Mouse (Mus musculus) myocyte (in vitro differentiated cells): ENCODE measurements around the gene Trim28. TPM values are rescaled to one million over a fixed set of nuclear protein-coding genes. Genes with fewer than 3 reads are reported as not detected.

Source experiments
- H3K27me3 ChIP-seq: one replicate; pipeline ENCODE4 v1.6.1; 2011; ENCODE audit not compliant: control insufficient read depth, insufficient read depth, insufficient read length
- H3K36me3 ChIP-seq: one replicate; pipeline ENCODE4 v1.6.1; 2011; ENCODE audit not compliant: control insufficient read depth, insufficient read depth
- H3K4me2 ChIP-seq: one replicate; pipeline ENCODE4 v1.6.1; 2011; ENCODE audit warnings: low read depth, control low read depth
- H3K4me3 ChIP-seq: one replicate; pipeline ENCODE4 v1.5.1; 2011; ENCODE audit warnings: mild to moderate bottlenecking, control low read depth, moderate library complexity
- H3K79me2 ChIP-seq: one replicate; pipeline ENCODE4 v1.6.1; 2011; ENCODE audit not compliant: control insufficient read depth, insufficient read depth
- H3ac ChIP-seq: one replicate; pipeline ENCODE4 v1.6.1; 2011; ENCODE audit not compliant: control insufficient read depth, insufficient read length
- CEBPB ChIP-seq: IDR thresholded peaks from 2 replicates; pipeline ENCODE4 v1.6.1; 2011; ENCODE audit warnings: mild to moderate bottlenecking, moderate library complexity; ENCODE audit not compliant: poor library complexity, insufficient read depth, severe bottlenecking
- E2F4 ChIP-seq: IDR thresholded peaks from one replicate; pipeline ENCODE4 v1.6.1; 2011; ENCODE audit warnings: mild to moderate bottlenecking, control low read depth, moderate library complexity; ENCODE audit not compliant: insufficient read depth
- MAX ChIP-seq: IDR thresholded peaks from one replicate; pipeline ENCODE4 v1.6.1; 2011; ENCODE audit warnings: low read depth, mild to moderate bottlenecking, control low read depth
- MYOD1 ChIP-seq, 3 experiments: IDR thresholded peaks; one replicate each; pipeline ENCODE4 v1.6.1; 2011; ENCODE audit warnings: control low read depth in 2 of 3, low read depth in 2 of 3, mild to moderate bottlenecking in 2 of 3, moderate library complexity in 1 of 3; ENCODE audit not compliant: insufficient read length in 2 of 3, control insufficient read depth in 1 of 3
- MYOG ChIP-seq, 3 experiments: IDR thresholded peaks; one replicate each; pipeline ENCODE4 v1.6.1; 2011; ENCODE audit warnings: control low read depth in 2 of 3, low read depth in 2 of 3, mild to moderate bottlenecking in 2 of 3; ENCODE audit not compliant: insufficient read length in 2 of 3, control insufficient read depth in 1 of 3, insufficient read depth in 1 of 3
- POLR2A ChIP-seq: IDR thresholded peaks from one replicate; pipeline ENCODE4 v1.6.1; 2011; ENCODE audit warnings: low read depth, mild to moderate bottlenecking, control low read depth, moderate library complexity; ENCODE audit not compliant: insufficient read length
- POLR2AphosphoS2 ChIP-seq: IDR thresholded peaks from one replicate; pipeline ENCODE4 v1.6.1; 2011; ENCODE audit warnings: low read depth, control low read depth; ENCODE audit not compliant: insufficient read length
- REST ChIP-seq: IDR thresholded peaks from one replicate; pipeline ENCODE4 v1.6.1; 2011; ENCODE audit warnings: mild to moderate bottlenecking, control low read depth, moderate library complexity; ENCODE audit not compliant: insufficient read depth, insufficient read length
- SRF ChIP-seq: IDR thresholded peaks from one replicate; pipeline ENCODE4 v1.6.1; 2011; ENCODE audit warnings: low read depth; ENCODE audit not compliant: control insufficient read depth, insufficient read length
- TCF12 ChIP-seq: IDR thresholded peaks from one replicate; pipeline ENCODE4 v1.6.1; 2011; ENCODE audit warnings: mild to moderate bottlenecking, control low read depth; ENCODE audit not compliant: poor library complexity, insufficient read depth, severe bottlenecking
- TCF3 ChIP-seq: IDR thresholded peaks from one replicate; pipeline ENCODE4 v1.6.1; 2011; ENCODE audit warnings: low read depth, control low read depth; ENCODE audit not compliant: insufficient read length
- USF1 ChIP-seq: IDR thresholded peaks from one replicate; pipeline ENCODE4 v1.6.1; 2011; ENCODE audit warnings: low read depth, mild to moderate bottlenecking, control low read depth, moderate library complexity
- polyA plus RNA-seq: library from polyadenylated mRNA; unstranded; fragments of >200 nt; fragmentation: generic; extraction: Trizol; gene quantifications from one replicate; pipeline ENCODE4 v1.2.1, GENCODE M21; 2012; ENCODE audit warnings: missing spikeins

Gene Trim28
- polyA plus RNA-seq, 1 experiment: 252 TPM

DNA sequence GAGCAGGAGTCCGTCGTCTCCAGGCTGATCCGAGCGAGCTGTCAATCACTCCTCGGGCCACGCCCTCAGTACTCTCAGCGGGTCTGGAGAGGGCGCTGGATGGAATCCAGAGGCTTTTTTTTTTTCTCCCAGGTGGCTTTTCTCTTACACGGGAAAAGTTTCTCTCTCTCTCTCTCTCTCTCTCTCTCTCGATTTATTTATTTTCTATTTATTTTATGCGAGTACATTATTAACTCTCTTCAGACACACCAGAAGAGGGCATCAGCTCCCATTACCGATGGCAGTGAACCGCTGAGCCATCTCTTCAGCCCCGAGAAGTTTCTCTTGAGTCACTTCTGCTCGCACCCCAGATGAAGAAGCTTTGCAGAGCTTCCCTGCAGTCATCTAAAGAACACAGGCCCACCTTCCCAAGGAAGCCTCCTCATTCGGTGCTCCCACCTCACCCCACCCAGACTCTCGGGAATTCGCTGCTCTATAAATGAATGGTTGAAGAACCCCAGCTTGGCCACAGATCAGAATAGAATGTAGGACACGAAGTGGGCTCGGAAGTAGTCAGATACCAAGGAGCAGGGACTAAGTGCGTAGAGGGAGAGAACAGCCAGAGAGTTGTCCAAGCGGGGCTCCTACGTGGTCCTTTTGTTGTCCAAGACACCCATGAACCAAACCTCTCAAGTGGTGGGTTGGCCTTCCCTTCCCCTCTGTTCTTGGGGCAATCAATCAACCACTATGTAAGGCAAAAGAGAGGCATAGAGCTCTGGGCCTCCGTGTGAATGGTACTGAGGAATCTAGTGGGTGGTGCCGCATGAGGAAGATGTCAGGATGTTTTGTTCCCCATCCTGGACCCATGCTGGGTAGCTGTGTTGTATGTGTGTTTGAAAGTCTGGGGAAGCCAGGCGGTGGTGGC, 11.3 kb downstream of the Trim28 start, which contains the start of gene Zbtb45:
Zbtb45 (minus strand) TSS at position 30 of the 904 bp plus-strand sequence.
- no peaks in the 10 kb centered on the region for H3K36me3 ChIP-seq
- peak within 1 kb of the TSS; percentile 91 for H3K4me3 ChIP-seq
- H3K79me2 ChIP-seq: peaks cover 14% of the 10 kb centered on the region
- H3K4me2 ChIP-seq: peak within 1 kb of the TSS; percentile 85
- no peaks in the 10 kb centered on the region for H3K27me3 ChIP-seq
- TF ChIP-seq REST (peak; percentile 1), POLR2A (peak; percentile 56), POLR2AphosphoS2 (no peak)
- peak within 1 kb of the TSS; percentile 48 for H3ac ChIP-seq

DNA sequence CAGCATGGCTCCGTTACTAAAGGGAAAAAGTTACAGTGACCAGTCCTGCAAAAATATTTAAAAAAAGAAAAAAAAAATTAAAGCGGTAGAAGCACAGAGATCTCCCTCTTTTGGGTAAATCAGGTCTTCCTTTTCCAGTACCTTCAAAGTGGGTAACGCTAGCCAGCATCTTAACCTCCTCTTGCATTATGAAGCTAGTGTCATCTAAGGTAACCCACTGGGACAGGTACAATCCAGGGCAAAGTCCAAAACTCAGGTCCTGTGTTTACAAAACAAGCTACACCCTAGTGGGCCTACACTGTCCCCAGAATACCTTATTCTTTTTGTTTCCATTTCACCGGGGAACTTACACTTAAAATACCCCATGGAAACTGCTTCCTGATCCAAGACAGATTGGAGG, 14.8 kb downstream of the Trim28 start:
- H3ac ChIP-seq: no peak overlapping the region
- no peak overlapping the region for H3K4me2 ChIP-seq
- no peak overlapping the region for H3K4me3 ChIP-seq
- H3K36me3 ChIP-seq: no peaks in the 10 kb centered on the region
- H3K27me3 ChIP-seq: no peaks in the 10 kb centered on the region
- no peak for TF ChIP-seq POLR2A
- no peak for TF ChIP-seq REST
- no peak for TF ChIP-seq TCF12
- TF ChIP-seq MYOG (IDR thresholded peaks at IDR 0.05; ENCODE audit: control insufficient read depth in 1 of 3, insufficient read depth in 1 of 3, insufficient read length in 2 of 3, low read depth in 2 of 3): no peak
- TF ChIP-seq E2F4: no peak
- no peak for TF ChIP-seq MYOD1 (IDR thresholded peaks at IDR 0.05; ENCODE audit: control insufficient read depth in 1 of 3, insufficient read length in 2 of 3, low read depth in 2 of 3)
- TF ChIP-seq USF1: no peak
- no peak for TF ChIP-seq CEBPB
- no peak for TF ChIP-seq SRF
- no peak for TF ChIP-seq MAX
- no peak for TF ChIP-seq TCF3
- no peak for TF ChIP-seq POLR2AphosphoS2
- peaks cover 7% of the 10 kb centered on the region for H3K79me2 ChIP-seq

DNA sequence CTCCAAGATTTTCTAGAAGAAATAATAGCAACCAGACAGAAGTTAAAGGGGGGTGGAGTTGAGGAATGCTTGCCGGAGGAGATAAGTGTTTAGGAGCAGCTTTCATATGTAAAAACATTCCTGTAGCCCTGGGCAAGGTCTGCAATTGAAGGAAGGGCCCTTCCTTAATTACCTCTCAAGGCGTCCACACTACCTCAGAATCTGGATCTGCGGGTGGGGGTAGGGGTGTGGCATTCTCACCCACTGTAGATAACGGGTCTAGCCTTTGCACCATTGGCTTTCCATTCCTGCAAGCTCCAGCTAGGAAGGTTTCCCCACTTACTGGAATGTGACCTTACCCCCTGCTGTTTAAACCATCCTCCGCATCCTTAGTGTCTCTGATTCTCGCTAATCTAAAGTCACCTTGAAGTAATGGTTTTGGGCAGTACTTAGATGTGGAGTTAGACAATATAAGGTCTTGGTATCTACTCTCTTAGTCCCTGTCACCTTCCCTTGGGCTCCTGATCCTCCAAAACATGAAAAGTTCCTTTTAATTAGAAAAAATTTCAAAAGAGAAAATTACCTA, 15.4 kb downstream of the Trim28 start:
- no peak for TF ChIP-seq CEBPB
- no peak for TF ChIP-seq REST
- no peak for TF ChIP-seq TCF3
- no peak for TF ChIP-seq TCF12
- TF ChIP-seq MAX: no peak
- no peak for TF ChIP-seq POLR2AphosphoS2
- no peak for TF ChIP-seq E2F4
- no peak for TF ChIP-seq POLR2A
- no peak for TF ChIP-seq USF1
- TF ChIP-seq MYOD1 (IDR thresholded peaks at IDR 0.05; ENCODE audit: control insufficient read depth in 1 of 3, insufficient read length in 2 of 3, low read depth in 2 of 3): no peak
- TF ChIP-seq MYOG (IDR thresholded peaks at IDR 0.05; ENCODE audit: control insufficient read depth in 1 of 3, insufficient read depth in 1 of 3, insufficient read length in 2 of 3, low read depth in 2 of 3): no peak
- TF ChIP-seq SRF: no peak
- Histone ChIP-seq H3K79me2 (peaks cover under 1% of the 10 kb centered on the region), H3K27me3 (no peaks in the 10 kb centered on the region), H3ac (no peak overlapping the region), H3K4me3 (no peak overlapping the region), H3K36me3 (no peaks in the 10 kb centered on the region), H3K4me2 (no peak overlapping the region)

- H3K4me2 ChIP-seq: no peak overlapping the region
- H3K36me3 ChIP-seq: no peaks in the 10 kb centered on the region
- H3K79me2 ChIP-seq: no peaks in the 10 kb centered on the region
- no peak for TF ChIP-seq POLR2AphosphoS2
- TF ChIP-seq TCF3: no peak
- TF ChIP-seq REST: no peak
- TF ChIP-seq SRF: no peak
- TF ChIP-seq CEBPB: no peak
- TF ChIP-seq TCF12: no peak
- TF ChIP-seq MYOD1 (IDR thresholded peaks at IDR 0.05; ENCODE audit: control insufficient read depth in 1 of 3, insufficient read length in 2 of 3, low read depth in 2 of 3): no peak
- no peak for TF ChIP-seq USF1
- no peak for TF ChIP-seq POLR2A
- no peak overlapping the region for H3ac ChIP-seq
- no peak overlapping the region for H3K4me3 ChIP-seq
- no peaks in the 10 kb centered on the region for H3K27me3 ChIP-seq
Observed at GRCm38 (mm10) chr7:13015217-13015616, 16.3 kb downstream of the Trim28 start.
